Mouse (Mus musculus) forebrain, postnatal 0 days (tissue): ENCODE results near the gene Gm28038. TPM values are rescaled to one million over a fixed set of nuclear protein-coding genes. Genes with fewer than 3 reads are reported as not detected.

ENCODE experiments used
- ATAC-seq: fragments of 200-750 bp; cut with Nextera tagmentation; 2 replicates; pipeline ENCODE4 v1.8.0; 2017; ENCODE audit warnings: mild to moderate bottlenecking, moderate library complexity
- DNase-seq: peaks from one replicate; pipeline ENCODE4 v3.0.0-alpha.2; 2015
- H3K27ac ChIP-seq: fragments of 300-500 bp; sonication (generic); 2 replicates; pipeline ENCODE4 v1.5.1; 2014; ENCODE audit warnings: low read depth, mild to moderate bottlenecking, antibody characterized with exemption, low read length, moderate library complexity, mixed read lengths
- H3K27me3 ChIP-seq: fragments of 300-500 bp; sonication (generic); 2 replicates; pipeline ENCODE4 v1.6.1; 2014; ENCODE audit warnings: mild to moderate bottlenecking, low read length, mixed read lengths; ENCODE audit not compliant: insufficient read depth
- H3K36me3 ChIP-seq: fragments of 300-500 bp; sonication (generic); 2 replicates; pipeline ENCODE4 v1.6.1; 2014; ENCODE audit warnings: mild to moderate bottlenecking, moderate library complexity; ENCODE audit not compliant: insufficient read depth
- H3K4me1 ChIP-seq: fragments of 300-500 bp; sonication (generic); 2 replicates; pipeline ENCODE4 v1.6.1; 2014; ENCODE audit warnings: antibody characterized with exemption; ENCODE audit not compliant: insufficient read depth
- H3K4me2 ChIP-seq: fragments of 300-500 bp; sonication (generic); 2 replicates; pipeline ENCODE4 v1.6.1; 2014; ENCODE audit warnings: low read depth, mild to moderate bottlenecking, moderate library complexity
- H3K4me3 ChIP-seq: fragments of 300-500 bp; sonication (generic); 2 replicates; pipeline ENCODE4 v1.5.1; 2014; ENCODE audit warnings: low read depth, low read length, mixed read lengths
- H3K9ac ChIP-seq: fragments of 300-500 bp; sonication (generic); 2 replicates; pipeline ENCODE4 v1.6.1; 2014; ENCODE audit warnings: mild to moderate bottlenecking
- H3K9me3 ChIP-seq: fragments of 300-500 bp; sonication (generic); 2 replicates; pipeline ENCODE4 v1.6.1; 2016; ENCODE audit warnings: low read length
- CTCF ChIP-seq: sonication (generic); IDR thresholded peaks from 2 replicates; pipeline ENCODE4 v1.5.1; 2016; ENCODE audit warnings: antibody characterized with exemption, control low read depth, low read depth
- WGBS: fragments of 180-500 bp; shearing (Covaris S2); extraction: QIAGEN DNeasy Blood & Tissue Kit; methylation state at CpG from one replicate; pipeline ENCODE4 v1.1.7; 2014; 5-methylcytosine and 5-hydroxymethylcytosine counted together
- polyA plus RNA-seq: library from polyadenylated mRNA; unstranded; fragments of >200 nt; fragmentation: Nextera tagmentation; extraction: Ambion mirVana; gene quantifications from 2 replicates; pipeline ENCODE4 v1.2.1, GENCODE M21; 2015
- total RNA-seq: library from RNA; depleted of rRNA; stranded (reverse); fragments of >200 nt; gene quantifications from 2 replicates; pipeline ENCODE4 v1.2.3, GENCODE M21; 2014

The Gm28038 gene
- total and polyA plus RNA-seq, 2 experiments from 2014 or later = 2.4 TPM; not detected in 1

DNA sequence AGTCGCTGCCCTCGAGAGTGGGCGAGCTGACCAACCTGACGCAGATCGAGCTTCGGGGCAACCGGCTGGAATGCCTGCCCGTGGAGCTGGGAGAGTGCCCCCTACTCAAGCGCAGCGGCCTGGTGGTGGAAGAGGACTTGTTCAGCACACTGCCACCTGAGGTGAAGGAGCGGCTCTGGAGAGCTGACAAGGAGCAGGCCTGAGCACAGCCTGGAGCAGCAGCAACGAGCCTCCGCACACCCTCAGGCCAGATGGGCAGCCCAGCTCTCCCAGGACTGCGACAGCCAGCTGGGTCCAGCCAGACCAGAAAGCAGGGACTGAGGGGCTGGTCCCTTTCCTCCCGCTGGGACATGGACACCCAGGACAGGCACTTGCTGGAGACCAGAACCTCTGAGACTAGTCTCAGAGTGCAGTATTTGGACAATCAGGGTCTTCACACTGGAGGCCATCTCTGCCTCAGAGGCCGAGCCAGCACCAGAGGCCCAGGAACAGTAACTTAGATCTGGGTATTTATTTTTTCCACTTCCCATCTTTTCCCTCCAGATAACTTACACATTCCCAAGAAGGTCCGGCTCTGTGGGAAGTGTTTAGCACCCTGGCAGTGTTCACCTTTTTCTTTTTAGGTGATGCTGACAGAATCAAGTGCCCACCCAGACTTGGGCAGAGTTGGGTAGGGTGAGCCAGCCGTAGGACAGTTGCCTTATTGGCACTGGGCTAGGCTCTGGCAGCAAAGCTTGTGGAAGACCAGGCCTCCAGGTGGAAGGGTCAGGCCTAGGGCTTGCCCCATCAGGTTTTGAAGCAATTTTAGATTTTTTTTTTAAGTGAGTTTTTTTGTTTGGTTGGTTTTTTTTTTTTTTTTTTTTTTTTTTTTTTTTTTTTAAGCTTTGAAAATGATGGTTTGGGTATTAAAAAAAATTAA is 18.7 kb upstream of the Gm28038 start:
- no peak for DNase-seq
- Histone ChIP-seq H3K36me3 (peaks cover 56% of the 10 kb centered on the region), H3K27ac (0 out of 2 replicates have a peak overlapping the region, but pooled peaks have one; percentile 15), H3K27me3 (no peaks in the 10 kb centered on the region), H3K4me1 (peaks cover 3% of the 10 kb centered on the region; the same call in 1 of the 2 replicates), H3K9me3 (no peaks in the 10 kb centered on the region), H3K4me2 (no peak overlapping the region), H3K9ac (no peak overlapping the region), H3K4me3 (no peak overlapping the region)
- TF ChIP-seq CTCF = no peak
- 82% methylated on average over 18 of the region's 18 CpGs for WGBS
- no peak for ATAC-seq

DNA sequence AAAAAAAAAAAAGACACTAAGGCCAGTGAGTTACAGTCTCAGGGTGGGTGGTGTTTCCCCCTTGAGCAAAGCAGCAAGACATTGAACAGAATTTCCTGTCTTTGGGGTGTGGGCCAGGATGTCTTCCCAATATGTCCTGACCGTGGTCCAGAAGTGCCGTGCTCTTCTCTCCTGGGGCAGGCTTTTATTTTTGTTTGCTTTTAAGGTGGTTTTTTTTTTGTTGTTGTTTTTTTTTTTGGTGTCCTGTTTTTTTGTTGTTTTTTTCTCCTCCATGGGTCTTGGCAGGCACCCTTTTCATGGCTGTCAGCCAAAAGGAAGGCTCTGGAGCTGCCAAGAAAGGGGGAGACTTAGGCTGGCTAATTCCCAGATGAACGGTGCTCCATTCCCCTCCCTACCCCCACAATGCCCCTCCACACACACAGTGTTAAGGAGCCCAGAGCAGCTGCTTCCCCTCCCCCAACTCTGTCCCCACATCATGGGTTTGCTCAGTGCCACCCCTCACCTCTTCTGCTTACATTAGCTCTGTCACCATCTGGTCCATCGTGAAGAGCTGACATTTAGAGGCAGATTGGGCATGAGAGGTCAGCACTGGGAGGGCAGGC is 17.9 kb upstream of the Gm28038 start:
- no peak overlapping the region for H3K9ac ChIP-seq
- H3K27ac ChIP-seq = 0 out of 2 replicates have a peak overlapping the region, but pooled peaks have one; percentile 50
- no peak for TF ChIP-seq CTCF
- H3K4me3 ChIP-seq = no peak overlapping the region
- DNase-seq (peak; percentile 82), ATAC-seq (peak; percentile 69)
- no peaks in the 10 kb centered on the region for H3K9me3 ChIP-seq
- H3K27me3 ChIP-seq = no peaks in the 10 kb centered on the region
- peaks cover 49% of the 10 kb centered on the region for H3K36me3 ChIP-seq
- WGBS = 25% methylated on average over 4 of the region's 4 CpGs
- H3K4me2 ChIP-seq = no peak overlapping the region
- peaks cover 3% of the 10 kb centered on the region; the same call in 1 of the 2 replicates for H3K4me1 ChIP-seq

DNA sequence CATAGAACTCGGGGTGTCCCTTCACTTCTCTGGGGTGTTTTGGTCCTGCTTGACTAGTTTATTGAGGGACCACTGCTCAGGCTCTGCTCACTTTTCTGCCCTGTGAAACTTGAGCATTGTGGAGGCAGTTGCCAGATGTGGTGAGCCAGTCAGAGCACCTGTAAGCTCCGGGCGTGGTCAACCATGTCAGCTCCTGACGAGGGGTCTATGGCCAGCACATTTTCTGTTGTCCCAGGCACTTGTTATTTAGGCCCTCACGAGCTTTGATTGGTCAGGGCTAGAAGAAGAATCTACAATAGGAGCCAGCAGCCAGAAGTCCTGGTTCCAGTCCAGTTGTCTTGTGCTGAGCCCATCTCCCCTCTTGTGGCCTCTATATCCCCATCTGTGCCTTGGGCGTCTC is 17.0 kb upstream of the Gm28038 start:
- no peak overlapping the region for H3K4me3 ChIP-seq
- H3K4me1 ChIP-seq = peaks cover 3% of the 10 kb centered on the region; the same call in 1 of the 2 replicates
- H3K27me3 ChIP-seq = no peaks in the 10 kb centered on the region
- DNase-seq (no peak), ATAC-seq (no peak)
- H3K9me3 ChIP-seq = no peaks in the 10 kb centered on the region
- H3K9ac ChIP-seq = no peak overlapping the region
- no peak overlapping the region for H3K4me2 ChIP-seq
- peaks cover 40% of the 10 kb centered on the region for H3K36me3 ChIP-seq
- peak overlapping the region; percentile 50; the same call in 1 of the 2 replicates for H3K27ac ChIP-seq
- 93% methylated on average over 6 of the region's 6 CpGs for WGBS
- no peak for TF ChIP-seq CTCF

DNA sequence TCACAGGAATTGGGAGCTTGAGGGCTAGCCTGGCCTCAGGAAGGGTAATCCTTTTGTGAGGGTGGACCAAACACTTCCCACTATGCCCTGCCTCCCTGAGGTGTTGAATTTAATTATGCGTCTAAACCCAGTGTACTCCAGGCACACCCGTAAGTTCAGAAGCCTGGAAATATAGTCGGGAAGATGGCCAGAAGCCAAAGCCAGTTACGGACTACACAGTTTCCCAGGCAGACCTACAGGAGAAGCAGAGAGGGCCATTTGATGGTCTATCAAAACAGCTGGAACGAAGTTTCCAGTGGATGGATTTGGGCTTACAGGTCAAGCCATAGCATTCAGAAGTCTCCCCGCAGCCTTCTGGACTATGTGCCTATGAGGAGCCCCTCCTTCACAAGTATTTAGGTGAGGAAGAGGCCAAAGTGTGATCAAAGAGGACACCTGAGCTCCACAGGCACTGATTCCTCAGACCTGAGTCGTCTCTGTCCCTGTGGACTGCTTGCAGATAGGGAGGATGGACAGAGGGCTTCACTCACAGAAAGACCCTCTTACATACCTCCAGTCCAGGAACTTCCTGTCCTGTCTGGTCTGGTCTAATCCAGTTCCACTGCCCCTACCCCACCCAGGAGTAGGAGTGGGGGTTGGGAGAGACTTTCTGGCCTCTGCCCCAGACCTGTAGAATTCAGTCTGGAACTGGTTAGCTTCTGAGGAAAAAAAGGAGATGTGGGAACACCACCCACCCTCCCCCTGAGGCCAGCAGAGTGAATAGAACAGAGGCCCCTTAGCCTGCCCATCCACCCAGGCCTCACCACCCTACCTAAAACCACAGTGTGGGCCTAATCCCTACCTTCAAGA is 15.9 kb upstream of the Gm28038 start:
- Histone ChIP-seq H3K4me1 (peaks cover 3% of the 10 kb centered on the region; the same call in 1 of the 2 replicates), H3K9me3 (no peaks in the 10 kb centered on the region), H3K4me3 (no peak overlapping the region), H3K4me2 (no peak overlapping the region), H3K27ac (peak overlapping the region; percentile 62), H3K9ac (no peak overlapping the region), H3K36me3 (peaks cover 44% of the 10 kb centered on the region), H3K27me3 (no peaks in the 10 kb centered on the region)
- no peak for TF ChIP-seq CTCF
- DNase-seq (no peak), ATAC-seq (no peak)
- 54% methylated on average over 7 of the region's 7 CpGs for WGBS

DNA sequence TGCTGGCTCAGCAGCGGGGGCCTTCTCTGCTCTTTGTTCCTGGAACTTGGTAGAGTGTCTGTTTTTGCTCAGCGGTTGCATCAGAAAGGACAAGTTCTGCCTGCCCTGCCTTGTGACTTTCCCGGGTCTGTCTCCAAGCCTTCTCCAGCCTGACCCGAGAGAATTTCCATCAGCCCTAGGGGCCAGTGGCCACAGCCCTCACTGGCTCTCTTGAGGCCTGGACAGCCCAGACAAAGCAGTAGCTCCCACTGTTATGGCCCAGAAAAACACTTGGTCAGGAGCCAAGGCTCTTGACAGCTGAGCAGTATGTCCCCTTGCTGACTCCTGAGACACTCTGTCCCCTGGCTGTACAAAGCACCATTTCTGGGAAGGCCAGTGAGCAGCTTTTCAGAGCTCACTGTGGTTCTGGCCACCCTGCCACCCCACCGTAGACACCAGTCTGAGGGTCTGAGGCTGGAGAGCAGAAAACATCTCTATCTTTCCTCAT is 15.0 kb upstream of the Gm28038 start, which contains the start of gene Phyhd1:
Gene Phyhd1 (plus strand): TSS at position 437 of the 487 bp plus-strand sequence.
- WGBS = 24% methylated on average over 5 of the region's 5 CpGs
- Histone ChIP-seq H3K36me3 (peaks cover 39% of the 10 kb centered on the region), H3K4me3 (no peak within 1 kb of the TSS), H3K4me2 (no peak within 1 kb of the TSS), H3K9me3 (no peaks in the 10 kb centered on the region), H3K27ac (peak within 1 kb of the TSS; percentile 62), H3K9ac (no peak within 1 kb of the TSS; the same call in 1 of the 2 replicates), H3K27me3 (no peaks in the 10 kb centered on the region), H3K4me1 (peaks cover 3% of the 10 kb centered on the region; the same call in 1 of the 2 replicates)
- peak; percentile 7; the same call in 1 of the 2 replicates for ATAC-seq
- no peak for TF ChIP-seq CTCF
- peak; percentile 34 for DNase-seq

DNA sequence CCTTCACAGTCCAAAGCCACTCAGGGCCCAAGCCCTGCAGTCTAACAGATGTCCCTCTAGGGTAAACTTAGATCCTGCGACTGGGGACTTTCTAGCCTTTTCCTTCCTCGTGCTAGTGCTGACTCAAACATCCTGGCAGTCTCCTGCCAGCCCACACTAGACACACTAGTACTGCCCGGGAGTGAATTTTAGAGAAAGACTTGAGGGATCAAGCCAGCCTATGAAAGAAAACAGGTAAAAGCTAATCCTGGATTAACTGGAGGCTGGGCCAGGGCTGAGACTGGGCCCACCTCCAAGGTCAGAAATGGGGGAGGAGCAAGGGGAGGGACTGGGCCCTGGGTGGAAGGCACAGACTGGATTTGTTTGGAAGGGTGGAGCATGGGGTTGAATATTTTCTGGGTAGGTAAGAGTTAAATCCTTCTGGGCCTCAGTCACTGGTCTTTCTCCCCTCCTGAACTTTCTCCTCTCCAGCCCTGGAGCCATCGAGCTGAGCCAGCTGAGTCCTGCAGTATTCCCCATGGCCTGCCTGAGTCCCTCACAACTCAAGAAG is 14.4 kb upstream of the Gm28038 start:
- no peaks in the 10 kb centered on the region for H3K9me3 ChIP-seq
- no peak for TF ChIP-seq CTCF
- 12% methylated on average over 4 of the region's 4 CpGs for WGBS
- H3K4me1 ChIP-seq = peaks cover 3% of the 10 kb centered on the region; the same call in 1 of the 2 replicates
- H3K36me3 ChIP-seq = peaks cover 36% of the 10 kb centered on the region
- H3K4me2 ChIP-seq = no peak overlapping the region
- H3K4me3 ChIP-seq = no peak overlapping the region
- ATAC-seq (no peak), DNase-seq (no peak)
- peak overlapping the region; percentile 62 for H3K27ac ChIP-seq
- no peaks in the 10 kb centered on the region for H3K27me3 ChIP-seq
- H3K9ac ChIP-seq = no peak overlapping the region; the same call in 1 of the 2 replicates
